Mouse (Mus musculus): Measurements from ENCODE around the gene Coro1c.

GRCm38 (mm10) chr5:113804395-113804966 lies 104.1 kb downstream of the Coro1c start:
- TF ChIP-seq GATA1 (IDR thresholded peaks at IDR 0.05; ENCODE audit: borderline replicate concordance, low read length) (no peak), FLI1 (IDR thresholded peaks at IDR 0.05; ENCODE audit: low read length) (no peak)

All from megakaryocyte, embryonic 14.5 days (primary cell).